Mouse (Mus musculus) B cell, adult 2 months (primary cell): ENCODE data around the gene Ube2cbp.

Experiments used
- DNase-seq, 2 experiments: peaks; one replicate each; pipeline ENCODE4 v3.0.0; 2022

Gene Ube2cbp

GRCm38 (mm10) chr9:86464151-86465105 is at the start of gene Ube2cbp:
Ube2cbp (minus strand) TSS chr9:86464950.
- DNase-seq, result peak; percentile 90 to 93

DNA sequence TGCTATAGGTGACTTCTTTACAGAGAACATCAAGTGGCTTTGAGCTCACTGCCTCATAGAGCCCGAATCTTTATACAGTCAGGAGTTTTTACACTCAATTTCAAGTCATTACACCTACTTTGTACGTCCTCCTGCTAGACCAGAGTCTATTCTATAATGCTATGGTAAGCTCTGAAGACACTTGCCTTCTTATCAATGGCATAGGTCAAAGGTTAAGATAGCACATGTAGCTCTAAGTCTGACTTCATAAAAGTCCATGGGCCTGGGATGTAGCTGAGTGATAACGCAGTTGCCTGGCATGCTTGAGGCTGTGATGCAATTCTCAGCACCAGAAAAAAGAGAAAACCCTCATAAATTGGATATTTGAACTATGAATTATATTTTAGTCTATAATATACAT is 49.6 kb upstream of the Ube2cbp start:
- no peak for DNase-seq

GRCm38 (mm10) chr9:86513733-86514132 is 49.0 kb upstream of the Ube2cbp start:
- no peak for DNase-seq

DNA sequence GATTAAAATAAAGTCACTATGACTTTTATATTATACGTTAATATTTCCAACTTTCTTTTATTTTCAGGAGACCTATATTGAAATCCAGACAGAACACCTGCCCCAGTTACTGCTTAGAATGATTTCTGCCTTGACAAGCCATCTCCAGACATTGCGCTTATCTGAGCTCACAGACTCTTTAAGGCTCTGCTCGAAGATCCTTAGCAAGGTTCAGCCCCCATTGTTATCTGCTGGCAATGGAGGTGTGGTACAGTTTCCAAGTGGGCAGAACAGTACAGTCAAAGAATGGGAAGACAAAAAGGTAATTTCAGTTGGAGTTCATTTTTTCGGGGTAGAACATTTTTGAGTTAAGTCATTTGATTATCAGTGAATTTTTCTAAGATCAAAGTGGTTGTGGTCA is 42.7 kb upstream of the Ube2cbp start:
- DNase-seq, result no peak

DNA sequence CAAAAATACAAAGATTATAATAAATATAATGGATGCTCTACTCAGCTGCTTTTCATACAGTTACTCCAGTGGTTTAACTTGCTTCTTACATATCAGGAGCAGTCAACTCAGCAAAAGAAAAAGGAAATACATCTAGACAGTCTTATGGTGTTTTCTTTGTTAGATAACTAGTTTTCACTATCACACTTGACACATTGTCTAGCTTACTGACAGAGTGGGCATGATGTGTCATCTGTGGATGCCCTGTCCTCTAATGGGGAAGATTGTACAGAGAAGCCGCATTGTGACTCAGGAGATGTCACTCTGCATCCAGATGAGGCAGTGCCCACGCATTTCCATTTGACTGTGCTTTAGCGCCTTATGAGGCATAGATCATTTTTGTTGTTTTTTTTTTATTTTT is 34.3 kb upstream of the Ube2cbp start:
- DNase-seq, result no peak

DNA sequence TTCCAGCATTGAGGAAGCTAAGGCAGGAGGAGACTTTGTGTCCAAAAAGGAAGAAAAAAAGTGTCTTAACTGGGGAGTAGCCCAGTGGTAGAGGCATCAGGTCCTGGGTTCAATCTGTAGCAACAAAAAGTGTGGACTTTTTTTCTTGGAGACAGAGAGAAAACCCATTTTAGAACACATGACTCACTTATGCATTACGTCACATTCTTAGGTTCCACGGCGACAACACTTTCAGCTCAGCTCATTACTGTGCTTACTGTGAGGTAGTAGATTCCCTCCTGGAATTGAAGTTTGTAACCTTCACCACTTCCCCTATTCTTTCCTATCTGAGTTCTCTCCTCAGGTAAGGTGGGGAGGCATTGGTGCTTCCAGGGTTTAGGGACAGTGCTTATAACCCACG is 31.5 kb upstream of the Ube2cbp start:
- DNase-seq, result no peak

DNA sequence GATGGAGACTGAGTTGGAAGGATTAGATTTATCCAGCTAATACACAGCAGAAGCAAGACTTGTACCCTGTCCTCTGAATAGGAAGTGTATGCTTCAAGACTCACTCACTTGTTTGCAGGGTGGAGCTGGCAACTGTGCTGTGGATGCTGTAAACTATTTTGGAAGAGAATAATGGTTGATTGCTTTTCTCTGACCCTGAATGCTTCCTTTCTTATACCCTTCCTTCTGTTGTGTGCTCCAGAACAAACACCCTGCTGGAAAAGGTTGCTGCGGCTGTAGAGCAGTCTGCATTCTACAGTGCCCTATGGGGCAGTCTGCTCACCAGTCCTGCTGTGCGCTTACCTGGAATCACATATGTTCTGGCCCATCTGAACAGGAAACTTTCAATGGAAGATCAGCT is 27.0 kb upstream of the Ube2cbp start:
- DNase-seq, result no peak

- no peak for DNase-seq
These were observed 17.5 kb upstream of the Ube2cbp start for GRCm38 (mm10) chr9:86482236-86482635.

GRCm38 (mm10) chr9:86478414-86479093 is 13.8 kb upstream of the Ube2cbp start:
- DNase-seq, result no peak

- DNase-seq, result no peak
These were observed 12.0 kb upstream of the Ube2cbp start for GRCm38 (mm10) chr9:86476763-86477162.

GRCm38 (mm10) chr9:86475956-86476355 is 11.2 kb upstream of the Ube2cbp start:
- DNase-seq, result no peak

DNA sequence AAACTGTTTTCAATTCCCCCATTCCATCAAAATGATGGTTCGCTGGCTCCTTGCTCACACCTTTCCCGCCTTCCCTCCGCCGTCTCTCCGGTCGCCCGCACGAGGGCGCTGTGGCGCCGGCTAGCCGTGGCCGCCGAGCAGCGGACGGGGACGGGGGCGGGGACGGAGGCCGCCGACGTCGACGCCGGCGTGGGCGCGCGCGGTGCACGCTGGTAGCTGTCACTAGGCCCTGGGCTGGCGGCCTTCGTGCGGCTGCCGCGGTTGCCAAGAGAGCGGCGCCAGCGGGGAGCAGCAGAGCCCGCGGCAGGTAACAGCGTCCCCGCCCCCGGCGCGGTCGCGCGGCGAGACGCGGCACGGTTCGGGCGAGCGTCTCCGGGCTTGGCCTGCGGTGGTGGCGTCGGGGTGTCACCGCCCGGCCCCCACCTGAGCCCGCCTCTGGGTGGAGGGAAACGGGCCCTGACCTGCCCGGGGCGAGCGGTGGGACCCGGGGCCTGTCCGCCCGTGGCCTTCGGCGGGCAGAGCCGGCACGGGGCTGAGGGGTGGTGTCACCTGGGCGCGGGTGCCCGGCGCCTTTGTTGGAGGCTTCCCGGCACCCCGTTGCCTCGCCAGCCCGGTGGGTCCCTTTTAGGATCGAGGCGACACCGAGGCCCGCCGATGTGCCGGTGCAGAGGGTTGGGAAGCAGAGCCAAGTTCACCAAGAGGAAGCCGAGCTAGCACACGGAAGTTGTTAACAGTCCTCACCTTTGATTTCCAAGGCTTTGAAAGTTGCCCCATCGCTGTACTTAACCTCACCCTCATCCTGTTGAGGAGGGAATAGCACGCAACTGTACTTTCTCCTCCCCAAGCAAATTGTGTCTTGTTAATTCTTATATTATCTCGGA is 2.5 kb upstream of the Ube2cbp start, which contains the start of gene Dop1a:
Gene Dop1a, plus strand, starts transcription at position 165 of the 881 bp plus-strand sequence.
- DNase-seq, result peak; percentile 92 to 94

GRCm38 (mm10) chr9:86453626-86454025 is 11.1 kb downstream of the Ube2cbp start:
- no peak for DNase-seq

DNA sequence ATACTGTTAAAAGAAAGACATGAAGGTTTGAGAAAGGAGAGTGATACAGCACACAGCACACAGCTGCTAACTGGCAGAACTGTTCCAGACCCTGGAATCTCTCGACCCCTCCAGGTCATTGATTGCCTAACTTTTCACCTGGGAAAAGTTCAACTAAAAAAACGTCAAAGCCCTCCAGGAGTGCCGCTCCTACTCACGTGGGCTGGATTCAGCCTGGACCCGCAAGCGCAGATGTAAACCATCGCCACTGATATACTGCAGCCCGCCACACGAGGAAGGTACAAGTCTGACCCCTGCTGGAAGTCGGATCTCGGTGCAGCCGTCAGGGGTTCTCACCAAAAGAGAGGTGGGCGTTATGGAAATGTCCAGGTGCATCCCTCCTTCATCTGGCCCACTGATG is 13.1 kb downstream of the Ube2cbp start:
- DNase-seq, result peak; percentile 69

- no peak for DNase-seq
These were observed 13.7 kb downstream of the Ube2cbp start for GRCm38 (mm10) chr9:86451094-86451493.

GRCm38 (mm10) chr9:86449581-86449980 is 15.2 kb downstream of the Ube2cbp start:
- DNase-seq, result peak; percentile 77 to 80

DNA sequence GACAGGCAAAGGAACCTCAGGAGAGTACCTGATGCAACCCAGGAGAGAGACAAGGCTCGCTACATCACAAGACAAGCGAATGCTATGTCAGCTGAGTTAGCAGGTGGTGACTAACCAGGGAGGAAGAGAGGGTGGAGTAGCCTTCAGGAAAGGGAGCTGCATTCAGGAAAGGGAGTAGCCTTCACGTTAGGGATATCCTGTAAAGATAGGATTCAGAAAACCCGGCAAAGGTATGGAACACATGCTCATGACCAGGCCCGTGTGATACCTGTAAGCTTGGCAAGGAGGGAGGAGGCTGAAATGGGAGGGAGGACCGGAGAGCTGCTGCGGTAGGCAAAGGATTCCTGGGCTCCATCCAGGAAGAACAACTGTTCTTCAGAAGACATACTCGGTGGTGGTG is 17.3 kb downstream of the Ube2cbp start:
- DNase-seq, result no peak

- no peak for DNase-seq
These were observed 17.9 kb downstream of the Ube2cbp start for GRCm38 (mm10) chr9:86446847-86447246.

DNA sequence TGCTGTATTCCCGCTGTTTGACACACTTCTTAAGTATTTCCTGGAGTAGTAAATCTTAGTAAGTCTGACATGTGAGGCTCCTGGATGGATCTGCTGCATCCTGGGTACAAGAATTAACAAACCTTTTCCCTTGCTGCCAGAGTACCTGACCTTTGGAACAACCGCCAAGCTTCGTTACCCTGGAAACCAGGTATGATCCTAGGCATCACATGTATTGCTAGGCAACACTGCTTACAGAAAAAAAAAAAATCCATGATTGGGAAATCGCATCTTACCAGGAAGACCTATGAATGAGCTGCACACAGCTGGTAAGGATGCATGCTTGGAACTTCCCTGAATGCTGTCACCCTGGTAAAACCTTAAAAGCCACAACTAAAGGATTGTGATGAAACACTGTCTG is 22.5 kb downstream of the Ube2cbp start:
- no peak for DNase-seq

DNA sequence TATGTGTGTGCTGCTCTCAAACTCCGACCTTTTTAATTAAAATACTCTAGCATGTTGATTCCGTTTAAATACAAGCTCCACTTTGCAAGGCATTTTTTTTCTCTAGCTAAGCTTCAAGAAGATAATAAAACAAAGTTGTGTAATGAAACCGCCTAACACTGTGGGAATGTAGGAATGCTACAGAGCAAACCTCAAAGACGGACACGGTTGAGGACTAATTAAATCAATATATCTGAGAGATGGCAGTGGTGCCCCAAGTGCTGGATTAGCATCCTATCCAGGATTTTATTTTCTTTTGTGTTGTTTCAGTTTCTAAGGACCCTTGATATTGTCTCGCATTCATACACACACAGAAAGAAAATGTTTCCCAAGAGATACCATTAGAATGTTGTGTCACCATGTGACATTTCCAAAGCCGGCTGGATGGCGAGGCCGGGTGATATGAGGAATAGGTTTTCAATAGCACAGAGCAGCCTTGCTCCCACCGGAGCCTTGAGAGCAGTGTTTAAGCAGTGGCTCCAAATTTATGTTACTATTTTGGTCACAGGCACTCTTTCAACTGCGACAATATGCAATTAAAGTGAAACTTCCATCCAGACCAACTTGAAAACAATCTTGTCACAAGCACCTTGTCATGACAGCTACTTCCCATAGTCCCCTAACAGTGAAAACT is 26.3 kb downstream of the Ube2cbp start:
- DNase-seq, result no peak

DNA sequence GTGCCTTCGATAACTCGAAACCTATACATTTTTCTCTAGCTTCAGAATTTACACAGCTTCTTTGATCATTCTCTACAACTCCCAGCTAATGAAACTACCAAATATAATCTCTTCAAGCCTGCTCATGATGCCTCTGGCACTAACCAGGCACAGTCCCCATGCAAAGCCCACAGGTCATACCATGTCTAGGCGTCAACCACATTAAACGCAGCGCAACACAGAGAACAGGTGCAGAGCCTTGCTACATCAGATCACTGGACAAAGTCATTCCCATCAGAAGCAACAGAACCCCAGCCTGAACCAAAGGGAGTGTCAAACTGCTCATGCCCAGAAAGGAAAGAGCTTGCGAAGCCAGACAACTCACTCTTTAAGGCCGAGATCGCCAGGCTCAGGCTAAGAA is 28.1 kb downstream of the Ube2cbp start:
- DNase-seq, result no peak

- no peak for DNase-seq
These were observed 29.2 kb downstream of the Ube2cbp start for GRCm38 (mm10) chr9:86435510-86435909.
